Mouse (Mus musculus): Measurements from ENCODE around the gene Nr1d1.

DNA sequence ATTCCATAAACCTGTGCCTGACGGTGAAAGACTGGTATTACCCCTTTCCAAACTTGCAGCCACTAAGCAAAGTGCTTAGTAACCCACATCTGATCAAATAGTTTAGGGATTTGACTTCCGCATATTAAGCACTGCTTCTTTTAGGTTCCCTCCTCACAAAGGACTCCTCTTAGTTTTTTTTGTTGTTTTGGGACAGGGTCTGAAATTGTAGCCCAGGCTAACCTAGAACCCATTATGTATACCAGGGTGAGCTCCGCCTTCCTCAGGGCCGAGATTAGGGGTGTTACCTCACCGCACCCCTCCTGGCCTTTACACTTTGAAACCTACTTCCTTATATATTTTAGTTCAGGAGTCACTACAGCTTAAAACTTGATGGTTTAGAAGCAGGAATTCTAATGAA is 14.7 kb upstream of the Nr1d1 start:
- TF ChIP-seq ZNF384 (IDR thresholded peaks at IDR 0.05; ENCODE audit: low read depth, low read length) = no peak
- TF ChIP-seq ZC3H11A (IDR thresholded peaks at IDR 0.05; ENCODE audit: borderline replicate concordance, low read depth, low read length) = no peak
- TF ChIP-seq MAFK (IDR thresholded peaks at IDR 0.05; ENCODE audit: insufficient read depth, low read depth, low read length) = no peak

Data from ES-E14 (cell line).